Mouse (Mus musculus): ENCODE data around the gene Srsf2. TPM values are rescaled to one million over a fixed set of nuclear protein-coding genes. Genes with fewer than 3 reads are reported as not detected.

The Srsf2 gene
- polyA plus RNA-seq, 1 experiment from 2014 or later: 403 TPM

- 83% methylated on average over 20 of the region's 20 CpGs for WGBS
- Histone ChIP-seq H3K36me3 (ENCODE audit: control insufficient read depth, insufficient read depth, low read length) (peaks cover 8% of the 10 kb centered on the region), H3K4me2 (replicated peaks; ENCODE audit: low read depth) (no peak overlapping the region), H3K4me3 (ENCODE audit: low read depth, low read length) (no peak overlapping the region), H3K27ac (replicated peaks) (no peak overlapping the region), H3K27me3 (ENCODE audit: control insufficient read depth, insufficient read depth, low read length) (no peaks in the 10 kb centered on the region), H3K9me3 (ENCODE audit: control insufficient read depth, low read length) (no peaks in the 10 kb centered on the region), H3K4me1 (replicated peaks; ENCODE audit: control insufficient read depth, insufficient read depth) (no peaks in the 10 kb centered on the region), H3K9ac (ENCODE audit: low read length) (no peak overlapping the region)
- TF ChIP-seq CTCF (IDR thresholded peaks at IDR 0.05; ENCODE audit: low read depth): no peak
- TF ChIP-seq EP300 (optimal IDR thresholded peaks at IDR 0.05): no peak
- DNase-seq (ENCODE audit: low spot score) (no peak), ATAC-seq (ENCODE audit: low FRiP score, low TSS enrichment) (no peak)
These were observed 21.1 kb upstream of the Srsf2 start for GRCm38 (mm10) chr11:116873987-116874386.

GRCm38 (mm10) chr11:116871538-116871937 is 18.6 kb upstream of the Srsf2 start:
- Histone ChIP-seq H3K27me3 (ENCODE audit: control insufficient read depth, insufficient read depth, low read length) (no peaks in the 10 kb centered on the region), H3K9me3 (ENCODE audit: control insufficient read depth, low read length) (no peaks in the 10 kb centered on the region), H3K27ac (replicated peaks) (no peak overlapping the region), H3K36me3 (ENCODE audit: control insufficient read depth, insufficient read depth, low read length) (peaks cover 10% of the 10 kb centered on the region), H3K4me1 (replicated peaks; ENCODE audit: control insufficient read depth, insufficient read depth) (no peaks in the 10 kb centered on the region), H3K4me2 (replicated peaks; ENCODE audit: low read depth) (no peak overlapping the region), H3K4me3 (ENCODE audit: low read depth, low read length) (no peak overlapping the region), H3K9ac (ENCODE audit: low read length) (no peak overlapping the region)
- no peak for DNase-seq (ENCODE audit: low spot score)
- WGBS: 88% methylated on average over 9 of the region's 9 CpGs
- no peak for ATAC-seq (ENCODE audit: low FRiP score, low TSS enrichment)
- TF ChIP-seq CTCF (IDR thresholded peaks at IDR 0.05; ENCODE audit: low read depth): no peak

- WGBS: 78% methylated on average over 4 of the region's 4 CpGs
- H3K9ac ChIP-seq (ENCODE audit: low read length): no peak overlapping the region
- H3K4me3 ChIP-seq (ENCODE audit: low read depth, low read length): no peak overlapping the region
- peaks cover 23% of the 10 kb centered on the region for H3K36me3 ChIP-seq (ENCODE audit: control insufficient read depth, insufficient read depth, low read length)
- TF ChIP-seq CTCF (IDR thresholded peaks at IDR 0.05; ENCODE audit: low read depth) (no peak), EP300 (optimal IDR thresholded peaks at IDR 0.05) (no peak)
- DNase-seq (ENCODE audit: low spot score) (no peak), ATAC-seq (ENCODE audit: low FRiP score, low TSS enrichment) (no peak)
- no peaks in the 10 kb centered on the region for H3K9me3 ChIP-seq (ENCODE audit: control insufficient read depth, low read length)
- no peak overlapping the region for H3K4me2 ChIP-seq (replicated peaks; ENCODE audit: low read depth)
- no peak overlapping the region for H3K27ac ChIP-seq (replicated peaks)
- no peaks in the 10 kb centered on the region for H3K27me3 ChIP-seq (ENCODE audit: control insufficient read depth, insufficient read depth, low read length)
- no peaks in the 10 kb centered on the region for H3K4me1 ChIP-seq (replicated peaks; ENCODE audit: control insufficient read depth, insufficient read depth)
These were observed 16.7 kb upstream of the Srsf2 start for GRCm38 (mm10) chr11:116869641-116870040.

- Histone ChIP-seq H3K4me1 (replicated peaks; ENCODE audit: control insufficient read depth, insufficient read depth) (no peaks in the 10 kb centered on the region), H3K4me3 (ENCODE audit: low read depth, low read length) (no peak overlapping the region), H3K36me3 (ENCODE audit: control insufficient read depth, insufficient read depth, low read length) (peaks cover 24% of the 10 kb centered on the region), H3K4me2 (replicated peaks; ENCODE audit: low read depth) (no peak overlapping the region), H3K27ac (replicated peaks) (peak overlapping the region; percentile 53; the same call in 1 of the 2 replicates), H3K27me3 (ENCODE audit: control insufficient read depth, insufficient read depth, low read length) (no peaks in the 10 kb centered on the region), H3K9me3 (ENCODE audit: control insufficient read depth, low read length) (no peaks in the 10 kb centered on the region), H3K9ac (ENCODE audit: low read length) (no peak overlapping the region)
- no peak for TF ChIP-seq EP300 (optimal IDR thresholded peaks at IDR 0.05)
- no peak for TF ChIP-seq CTCF (IDR thresholded peaks at IDR 0.05; ENCODE audit: low read depth)
- ATAC-seq (ENCODE audit: low FRiP score, low TSS enrichment) (peak; percentile 43; the same call in 1 of the 2 replicates), DNase-seq (ENCODE audit: low spot score) (no peak)
- 73% methylated on average over 8 of the region's 8 CpGs for WGBS
These were observed 16.3 kb upstream of the Srsf2 start for GRCm38 (mm10) chr11:116869223-116869622.

- Histone ChIP-seq H3K36me3 (ENCODE audit: control insufficient read depth, insufficient read depth, low read length) (peaks cover 26% of the 10 kb centered on the region; the same call in 1 of the 2 replicates), H3K9me3 (ENCODE audit: control insufficient read depth, low read length) (no peaks in the 10 kb centered on the region), H3K4me1 (replicated peaks; ENCODE audit: control insufficient read depth, insufficient read depth) (no peaks in the 10 kb centered on the region), H3K27me3 (ENCODE audit: control insufficient read depth, insufficient read depth, low read length) (no peaks in the 10 kb centered on the region), H3K9ac (ENCODE audit: low read length) (no peak overlapping the region), H3K4me2 (replicated peaks; ENCODE audit: low read depth) (no peak overlapping the region), H3K27ac (replicated peaks) (no peak overlapping the region), H3K4me3 (ENCODE audit: low read depth, low read length) (no peak overlapping the region)
- DNase-seq (ENCODE audit: low spot score) (no peak), ATAC-seq (ENCODE audit: low FRiP score, low TSS enrichment) (no peak)
- TF ChIP-seq CTCF (IDR thresholded peaks at IDR 0.05; ENCODE audit: low read depth) (no peak), EP300 (optimal IDR thresholded peaks at IDR 0.05) (no peak)
- 69% methylated on average over 3 of the region's 3 CpGs for WGBS
These were observed 15.2 kb upstream of the Srsf2 start for GRCm38 (mm10) chr11:116868129-116868528.

GRCm38 (mm10) chr11:116865945-116866585 is 13.2 kb upstream of the Srsf2 start:
- peaks cover 24% of the 10 kb centered on the region; the same call in 1 of the 2 replicates for H3K36me3 ChIP-seq (ENCODE audit: control insufficient read depth, insufficient read depth, low read length)
- H3K4me2 ChIP-seq (replicated peaks; ENCODE audit: low read depth): no peak overlapping the region
- no peaks in the 10 kb centered on the region for H3K4me1 ChIP-seq (replicated peaks; ENCODE audit: control insufficient read depth, insufficient read depth)
- ATAC-seq (ENCODE audit: low FRiP score, low TSS enrichment) (no peak; the same call in 1 of the 2 replicates), DNase-seq (ENCODE audit: low spot score) (no peak)
- WGBS: 70% methylated on average over 12 of the region's 12 CpGs
- H3K4me3 ChIP-seq (ENCODE audit: low read depth, low read length): no peak overlapping the region
- no peaks in the 10 kb centered on the region for H3K27me3 ChIP-seq (ENCODE audit: control insufficient read depth, insufficient read depth, low read length)
- H3K27ac ChIP-seq (replicated peaks): no peak overlapping the region
- H3K9me3 ChIP-seq (ENCODE audit: control insufficient read depth, low read length): no peaks in the 10 kb centered on the region
- no peak for TF ChIP-seq EP300 (optimal IDR thresholded peaks at IDR 0.05)
- TF ChIP-seq CTCF (IDR thresholded peaks at IDR 0.05; ENCODE audit: low read depth): no peak
- no peak overlapping the region for H3K9ac ChIP-seq (ENCODE audit: low read length)
